Mouse (Mus musculus) hindbrain, embryonic 10.5 days (tissue): ENCODE data around the gene Sgo2a. TPM values are rescaled to one million over a fixed set of nuclear protein-coding genes. Genes with fewer than 3 reads are reported as not detected.
A peak's percentile ranks its signal among the peaks of the same experiment; 100 is the strongest.

Experiments
- DNase-seq: peaks from one replicate; pipeline ENCODE4 v3.0.0-alpha.2; 2017; ENCODE audit warnings: low spot score
- H3K27ac ChIP-seq: fragments of 300-500 bp; sonication (generic); 2 replicates; pipeline ENCODE4 v1.5.1; 2016; ENCODE audit warnings: mild to moderate bottlenecking, moderate library complexity
- H3K27me3 ChIP-seq: fragments of 300-500 bp; sonication (generic); 2 replicates; pipeline ENCODE4 v1.6.1; 2016; ENCODE audit warnings: mild to moderate bottlenecking; ENCODE audit not compliant: poor library complexity, insufficient read depth, severe bottlenecking
- H3K36me3 ChIP-seq: fragments of 300-500 bp; sonication (generic); 2 replicates; pipeline ENCODE4 v1.6.1; 2016; ENCODE audit warnings: mild to moderate bottlenecking, moderate library complexity
- H3K4me1 ChIP-seq: fragments of 300-500 bp; sonication (generic); replicated peaks from 2 replicates; pipeline ENCODE4 v1.6.1; 2016; ENCODE audit warnings: mild to moderate bottlenecking
- H3K4me3 ChIP-seq: fragments of 300-500 bp; sonication (generic); 2 replicates; pipeline ENCODE4 v1.5.1; 2016; ENCODE audit warnings: mild to moderate bottlenecking, moderate library complexity
- H3K9me3 ChIP-seq: fragments of 300-500 bp; sonication (generic); 2 replicates; pipeline ENCODE4 v1.6.1; 2016; ENCODE audit warnings: mild to moderate bottlenecking, moderate library complexity
- WGBS: fragments of 180-500 bp; shearing (Covaris S2); methylation state at CpG from one replicate; pipeline ENCODE4 v1.1.7; 2016; 5-methylcytosine and 5-hydroxymethylcytosine counted together
- polyA plus RNA-seq: library from polyadenylated mRNA; unstranded; fragments of >200 nt; fragmentation: Nextera tagmentation; extraction: Ambion mirVana; gene quantifications from 2 replicates; pipeline ENCODE4 v1.2.1, GENCODE M21; 2016

Sgo2a gene
- 16.5 and 19.6 TPM in 2 replicates for polyA plus RNA-seq

- Histone ChIP-seq H3K27ac (peak within 1 kb of the TSS; percentile 93), H3K4me3 (peak within 1 kb of the TSS; percentile 76), H3K9me3 (no peaks in the 10 kb centered on the region), H3K27me3 (no peaks in the 10 kb centered on the region), H3K4me1 (peaks cover 21% of the 10 kb centered on the region), H3K36me3 (peaks cover 23% of the 10 kb centered on the region)
- peak; percentile 97 for DNase-seq
- WGBS: 7% methylated on average over 30 of the region's 30 CpGs
These were observed at the start of gene Sgo2a for GRCm38 (mm10) chr1:57995432-57996132. Sgo2a (plus strand) TSS chr1:57995971.

GRCm38 (mm10) chr1:57947552-57948347 lies 48.0 kb upstream of the Sgo2a start:
- H3K27me3 ChIP-seq: no peaks in the 10 kb centered on the region
- no peak overlapping the region for H3K4me3 ChIP-seq
- no peaks in the 10 kb centered on the region for H3K9me3 ChIP-seq
- 0 out of 2 replicates have a peak overlapping the region, but pooled peaks have one; percentile 16 for H3K27ac ChIP-seq
- no peak for DNase-seq
- 44% methylated on average over 2 of the region's 2 CpGs for WGBS
- H3K36me3 ChIP-seq: 0 out of 2 replicates have a peak, but pooled peaks cover 4% of the 10 kb centered on the region
- H3K4me1 ChIP-seq: peaks cover 31% of the 10 kb centered on the region

DNA sequence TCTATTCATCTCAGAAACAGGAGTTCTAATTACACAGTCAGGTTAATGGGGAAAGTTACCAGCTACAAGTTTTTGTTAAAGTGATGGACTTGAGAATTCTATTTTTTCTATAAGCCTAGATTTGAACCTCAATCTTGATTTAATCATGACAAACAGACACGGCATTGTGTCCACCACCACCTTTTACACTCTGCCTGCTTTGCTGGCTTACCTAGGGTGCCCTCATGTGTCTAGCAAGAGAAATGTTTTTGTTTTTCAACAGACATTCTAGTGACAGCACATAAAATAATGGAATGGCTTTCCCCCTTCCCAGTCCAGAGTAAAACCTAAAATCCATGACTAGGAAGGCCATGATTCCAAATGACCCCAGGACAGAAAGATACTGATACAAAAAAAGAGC lies 46.6 kb upstream of the Sgo2a start:
- no peaks in the 10 kb centered on the region for H3K9me3 ChIP-seq
- no peak for DNase-seq
- H3K27ac ChIP-seq: no peak overlapping the region
- no peak overlapping the region for H3K4me3 ChIP-seq
- no peaks in the 10 kb centered on the region for H3K27me3 ChIP-seq
- 22% methylated on average over 1 of the region's 1 CpGs for WGBS
- H3K4me1 ChIP-seq: peaks cover 31% of the 10 kb centered on the region
- H3K36me3 ChIP-seq: 0 out of 2 replicates have a peak, but pooled peaks cover 8% of the 10 kb centered on the region

DNA sequence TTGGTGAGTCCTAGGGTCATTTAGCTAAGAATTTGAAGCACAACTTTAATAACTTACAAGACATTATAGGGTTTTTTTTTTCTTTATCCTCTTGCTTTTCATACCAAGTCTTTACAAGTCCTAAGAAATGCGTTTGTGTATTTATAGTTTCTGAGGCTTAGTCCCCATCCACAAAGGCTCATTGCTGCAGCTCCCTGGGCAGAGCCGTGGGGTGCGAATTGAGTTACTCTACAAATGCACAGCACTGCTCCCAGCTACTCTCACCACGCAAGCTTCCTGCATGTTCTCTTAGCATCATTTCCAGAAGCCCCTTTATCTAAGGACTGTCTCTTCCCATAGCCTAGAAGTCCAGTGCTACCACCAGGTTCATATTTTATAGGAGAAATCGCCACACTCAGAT lies 46.1 kb upstream of the Sgo2a start:
- peaks cover 12% of the 10 kb centered on the region; the same call in 1 of the 2 replicates for H3K36me3 ChIP-seq
- H3K9me3 ChIP-seq: no peaks in the 10 kb centered on the region
- peaks cover 31% of the 10 kb centered on the region for H3K4me1 ChIP-seq
- H3K27ac ChIP-seq: no peak overlapping the region
- WGBS: 67% methylated on average over 5 of the region's 5 CpGs
- DNase-seq: no peak
- H3K4me3 ChIP-seq: no peak overlapping the region
- no peaks in the 10 kb centered on the region for H3K27me3 ChIP-seq

GRCm38 (mm10) chr1:57952509-57952908 lies 43.3 kb upstream of the Sgo2a start:
- WGBS: 96% methylated on average over 4 of the region's 4 CpGs
- no peak for DNase-seq
- peaks cover 28% of the 10 kb centered on the region for H3K4me1 ChIP-seq
- no peaks in the 10 kb centered on the region for H3K27me3 ChIP-seq
- no peak overlapping the region for H3K27ac ChIP-seq
- peaks cover 28% of the 10 kb centered on the region for H3K36me3 ChIP-seq
- H3K9me3 ChIP-seq: no peaks in the 10 kb centered on the region
- H3K4me3 ChIP-seq: no peak overlapping the region

GRCm38 (mm10) chr1:57953586-57954375 lies 42.0 kb upstream of the Sgo2a start:
- WGBS: 89% methylated on average over 16 of the region's 16 CpGs
- Histone ChIP-seq H3K27ac (no peak overlapping the region), H3K27me3 (no peaks in the 10 kb centered on the region), H3K4me1 (peaks cover 18% of the 10 kb centered on the region), H3K9me3 (no peaks in the 10 kb centered on the region), H3K4me3 (no peak overlapping the region), H3K36me3 (peaks cover 36% of the 10 kb centered on the region)
- DNase-seq: no peak

GRCm38 (mm10) chr1:57954376-57954765 lies 41.4 kb upstream of the Sgo2a start:
- no peak for DNase-seq
- H3K4me1 ChIP-seq: peaks cover 16% of the 10 kb centered on the region
- H3K27ac ChIP-seq: no peak overlapping the region
- WGBS: 88% methylated on average over 5 of the region's 5 CpGs
- no peaks in the 10 kb centered on the region for H3K27me3 ChIP-seq
- no peaks in the 10 kb centered on the region for H3K9me3 ChIP-seq
- peaks cover 42% of the 10 kb centered on the region for H3K36me3 ChIP-seq
- H3K4me3 ChIP-seq: no peak overlapping the region

GRCm38 (mm10) chr1:57955774-57956173 lies 40.0 kb upstream of the Sgo2a start:
- H3K4me1 ChIP-seq: peaks cover 16% of the 10 kb centered on the region
- DNase-seq: no peak
- H3K36me3 ChIP-seq: peaks cover 56% of the 10 kb centered on the region
- no peak overlapping the region for H3K4me3 ChIP-seq
- H3K9me3 ChIP-seq: no peaks in the 10 kb centered on the region
- no peak overlapping the region for H3K27ac ChIP-seq
- WGBS: 95% methylated on average over 1 of the region's 1 CpGs
- H3K27me3 ChIP-seq: no peaks in the 10 kb centered on the region

- WGBS: under 1% methylated on average over 65 of the region's 65 CpGs
- peak; percentile 97 for DNase-seq
- Histone ChIP-seq H3K4me1 (peaks cover 13% of the 10 kb centered on the region), H3K4me3 (peak overlapping the region; percentile 83), H3K9me3 (no peaks in the 10 kb centered on the region), H3K27ac (peak overlapping the region; percentile 97), H3K27me3 (no peaks in the 10 kb centered on the region), H3K36me3 (peaks cover 24% of the 10 kb centered on the region)
These were observed 26.2 kb upstream of the Sgo2a start for GRCm38 (mm10) chr1:57969327-57970271.

DNA sequence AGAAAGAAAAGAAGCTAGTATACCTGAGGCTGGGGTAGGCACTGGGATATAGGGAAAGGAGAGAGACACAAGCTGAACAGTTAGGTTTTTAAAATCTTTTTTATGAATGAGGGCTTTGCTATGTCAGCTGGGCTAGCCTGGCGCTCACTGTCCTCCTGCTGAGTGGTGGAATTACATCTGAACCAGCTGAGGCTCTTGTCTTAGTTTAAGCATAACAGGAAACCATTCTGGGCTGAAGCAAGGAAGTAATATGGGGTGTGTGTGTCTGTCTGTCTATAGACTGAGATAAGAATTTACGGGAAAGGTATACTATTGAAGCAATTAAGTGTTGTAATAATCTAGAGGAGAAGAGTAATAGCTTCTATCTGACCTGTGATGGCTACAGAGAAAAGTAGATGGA lies 24.2 kb upstream of the Sgo2a start:
- H3K36me3 ChIP-seq: peaks cover 6% of the 10 kb centered on the region
- H3K9me3 ChIP-seq: no peaks in the 10 kb centered on the region
- WGBS: 90% methylated on average over 2 of the region's 2 CpGs
- H3K27me3 ChIP-seq: no peaks in the 10 kb centered on the region
- no peak for DNase-seq
- H3K4me3 ChIP-seq: no peak overlapping the region
- peaks cover 13% of the 10 kb centered on the region for H3K4me1 ChIP-seq
- H3K27ac ChIP-seq: no peak overlapping the region

- Histone ChIP-seq H3K27me3 (no peaks in the 10 kb centered on the region), H3K4me3 (no peak overlapping the region), H3K4me1 (no peaks in the 10 kb centered on the region), H3K36me3 (no peaks in the 10 kb centered on the region), H3K9me3 (no peaks in the 10 kb centered on the region), H3K27ac (no peak overlapping the region)
- DNase-seq: no peak
- WGBS: 88% methylated on average over 3 of the region's 3 CpGs
These were observed 18.9 kb upstream of the Sgo2a start for GRCm38 (mm10) chr1:57976860-57977259.
